Mouse (Mus musculus) testis, postnatal 14 days (tissue): Measurements from ENCODE around the gene Dsp.

Experiments used
- DNase-seq: peaks from one replicate; pipeline ENCODE4 v3.0.0; 2021; ENCODE audit warnings: low spot score

The Dsp gene

GRCm38 (mm10) chr13:38170707-38171144 lies 19.6 kb downstream of the Dsp start:
- peak; percentile 51 for DNase-seq

- no peak for DNase-seq
Observed at GRCm38 (mm10) chr13:38193406-38193805, 42.3 kb downstream of the Dsp start.

- no peak for DNase-seq
Observed at GRCm38 (mm10) chr13:38201413-38201812, 50.3 kb downstream of the Dsp start.

GRCm38 (mm10) chr13:38204171-38204570 lies 53.1 kb downstream of the Dsp start:
- no peak for DNase-seq

- DNase-seq, result peak; percentile 91
Observed at GRCm38 (mm10) chr13:38204702-38205482, 53.8 kb downstream of the Dsp start, which contains the start of gene Snrnp48. Gene Snrnp48 (plus strand): TSS chr13:38204938.

GRCm38 (mm10) chr13:38211122-38211521 lies 60.0 kb downstream of the Dsp start:
- no peak for DNase-seq

- DNase-seq, result no peak
Observed at GRCm38 (mm10) chr13:38218686-38219085, 67.6 kb downstream of the Dsp start.

- no peak for DNase-seq
Observed at GRCm38 (mm10) chr13:38220331-38220730, 69.2 kb downstream of the Dsp start.

GRCm38 (mm10) chr13:38230177-38230821 lies 79.2 kb downstream of the Dsp start:
- no peak for DNase-seq

GRCm38 (mm10) chr13:38232411-38232810 lies 81.3 kb downstream of the Dsp start:
- DNase-seq, result no peak

GRCm38 (mm10) chr13:38232856-38233625 lies 81.9 kb downstream of the Dsp start:
- DNase-seq, result no peak

- no peak for DNase-seq
Observed at GRCm38 (mm10) chr13:38234651-38235050, 83.6 kb downstream of the Dsp start.

GRCm38 (mm10) chr13:38235370-38235769 lies 84.3 kb downstream of the Dsp start:
- no peak for DNase-seq

- no peak for DNase-seq
Observed at GRCm38 (mm10) chr13:38248151-38248550, 97.1 kb downstream of the Dsp start.
